Mouse (Mus musculus): ENCODE data around the gene Zfp426.

Gene Zfp426

GRCm38 (mm10) chr9:20453647-20454046, 38.9 kb downstream of the Zfp426 start:
- DNase-seq (ENCODE audit: low spot score) = no peak

GRCm38 (mm10) chr9:20451493-20451892, 41.1 kb downstream of the Zfp426 start:
- no peak for DNase-seq (ENCODE audit: low spot score)

GRCm38 (mm10) chr9:20443183-20443783, 49.3 kb downstream of the Zfp426 start:
- DNase-seq (ENCODE audit: low spot score) = no peak

- no peak for DNase-seq (ENCODE audit: low spot score)
Observed at GRCm38 (mm10) chr9:20430004-20430403, 62.5 kb downstream of the Zfp426 start.
